Mouse (Mus musculus) kidney, adult 2 months (tissue): Measurements from ENCODE around the gene Scml4. TPM values are rescaled to one million over a fixed set of nuclear protein-coding genes. Genes with fewer than 3 reads are reported as not detected.

ENCODE experiments used
- DNase-seq: peaks from one replicate; pipeline ENCODE4 v3.0.0; 2021
- H3K27ac ChIP-seq: fragments of 200-500 bp; 2 replicates; pipeline ENCODE4 v1.5.1; 2012; ENCODE audit warnings: low read depth, low read length, control low read depth, inconsistent platforms; ENCODE audit not compliant: insufficient read depth
- H3K27me3 ChIP-seq: fragments of 200-500 bp; replicated peaks from 2 replicates; pipeline ENCODE4 v1.6.1; 2012; ENCODE audit warnings: mild to moderate bottlenecking, moderate library complexity, low read length, inconsistent platforms; ENCODE audit not compliant: control insufficient read depth, insufficient read depth
- H3K36me3 ChIP-seq: fragments of 200-500 bp; 2 replicates; pipeline ENCODE4 v1.6.1; 2012; ENCODE audit warnings: mild to moderate bottlenecking, moderate library complexity, low read length, inconsistent platforms; ENCODE audit not compliant: control insufficient read depth, insufficient read depth
- H3K4me1 ChIP-seq: fragments of 200-500 bp; 2 replicates; pipeline ENCODE4 v1.6.1; 2011; ENCODE audit warnings: low read length; ENCODE audit not compliant: control insufficient read depth, insufficient read depth
- H3K4me3 ChIP-seq: fragments of 200-500 bp; 2 replicates; pipeline ENCODE4 v1.5.1; 2011; ENCODE audit warnings: mild to moderate bottlenecking, low read depth, low read length, control low read depth; ENCODE audit not compliant: insufficient read depth
- CTCF ChIP-seq: fragments of 200-500 bp; conservative IDR thresholded peaks from 2 replicates; pipeline ENCODE4 v1.5.1; 2011; ENCODE audit warnings: low read depth, mild to moderate bottlenecking, control low read depth, low read length, moderate library complexity, mixed read lengths; ENCODE audit not compliant: insufficient read depth, insufficient read length
- POLR2A ChIP-seq: fragments of 200-500 bp; IDR thresholded peaks from one replicate; pipeline ENCODE4 v1.6.1; 2011; ENCODE audit warnings: low read depth, low read length, control low read depth
- WGBS: fragments of 180-500 bp; shearing (Covaris S2); methylation state at CpG from one replicate; pipeline ENCODE4 v1.1.7; 2018; 5-methylcytosine and 5-hydroxymethylcytosine counted together
- polyA plus RNA-seq: library from polyadenylated mRNA; depleted of rRNA; stranded (reverse); fragments of >200 nt; gene quantifications from 2 replicates; pipeline ENCODE4 v1.2.3, GENCODE M21; 2012

The Scml4 gene
- polyA plus RNA-seq, 1 experiment = 2.2 TPM

DNA sequence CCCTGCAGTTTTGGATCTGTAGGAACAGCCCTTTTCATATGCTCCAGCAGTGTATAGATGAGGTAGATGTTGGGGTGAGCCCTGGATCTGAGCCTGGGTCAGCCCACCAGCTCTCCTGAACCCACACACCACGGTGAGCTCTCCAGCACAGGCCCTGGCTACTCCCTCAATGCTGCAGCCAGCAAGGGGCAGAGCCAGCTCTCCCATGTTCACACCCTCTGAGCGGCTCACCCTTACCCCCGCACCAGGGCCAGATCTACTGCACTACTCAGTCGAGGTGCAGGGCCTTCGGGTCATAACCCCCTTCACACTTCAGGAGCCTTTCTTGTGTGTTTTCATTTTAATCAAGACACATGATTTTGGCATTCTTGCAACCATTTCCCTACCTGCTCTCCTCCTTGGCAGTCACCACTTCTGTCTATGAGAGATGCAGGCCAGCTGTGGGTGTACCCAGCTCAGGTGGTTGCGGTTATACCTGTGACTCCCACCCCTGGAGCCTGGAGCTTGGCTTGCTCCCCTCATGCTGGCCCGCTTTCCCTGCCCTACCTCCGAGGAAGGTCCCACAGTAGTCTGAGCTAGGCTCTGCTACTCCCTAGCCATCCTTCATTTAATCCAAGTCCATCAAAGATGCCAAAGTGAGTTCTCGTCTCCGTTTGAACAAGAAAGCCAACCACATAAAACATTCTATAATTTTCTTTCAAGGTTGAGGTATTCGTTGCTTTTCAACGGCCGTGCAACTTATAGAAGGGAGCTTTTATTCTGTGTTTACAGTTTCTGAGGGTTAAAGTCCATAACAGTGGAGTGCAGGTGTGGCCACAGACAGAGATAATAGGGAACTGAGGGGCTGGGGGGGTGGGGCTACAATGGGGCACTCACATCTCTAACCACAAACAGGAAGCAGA, 11.7 kb upstream of the Scml4 start:
- WGBS = 80% methylated on average over 13 of the region's 13 CpGs
- no peaks in the 10 kb centered on the region for H3K36me3 ChIP-seq
- no peaks in the 10 kb centered on the region for H3K4me1 ChIP-seq
- TF ChIP-seq POLR2A (no peak), CTCF (no peak)
- no peaks in the 10 kb centered on the region for H3K27me3 ChIP-seq
- DNase-seq = no peak
- no peak overlapping the region for H3K27ac ChIP-seq
- H3K4me3 ChIP-seq = no peak overlapping the region

DNA sequence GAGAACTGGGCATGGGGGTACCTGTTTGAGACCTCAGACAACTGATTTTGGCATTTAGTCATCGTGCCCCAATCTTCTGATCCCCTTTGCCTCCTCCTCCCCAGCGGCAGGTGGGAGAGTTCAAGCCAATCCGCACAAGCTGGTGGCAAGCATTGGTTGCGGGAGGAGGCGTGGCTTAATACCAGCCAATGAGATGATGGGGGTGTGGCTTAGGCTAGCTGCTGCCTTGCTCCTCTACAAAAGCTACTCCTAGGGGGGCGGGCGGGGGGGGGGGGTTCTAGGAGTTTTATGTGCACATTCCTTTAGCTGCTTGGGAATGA, 11.1 kb upstream of the Scml4 start:
- no peak for DNase-seq
- H3K36me3 ChIP-seq = no peaks in the 10 kb centered on the region
- H3K27ac ChIP-seq = no peak overlapping the region
- H3K27me3 ChIP-seq = no peaks in the 10 kb centered on the region
- 91% methylated on average over 7 of the region's 7 CpGs for WGBS
- H3K4me1 ChIP-seq = no peaks in the 10 kb centered on the region
- TF ChIP-seq POLR2A = no peak
- TF ChIP-seq CTCF = no peak
- no peak overlapping the region for H3K4me3 ChIP-seq

GRCm38 (mm10) chr10:42854838-42855237, 5.3 kb upstream of the Scml4 start:
- Histone ChIP-seq H3K4me1 (no peaks in the 10 kb centered on the region), H3K27me3 (no peaks in the 10 kb centered on the region), H3K36me3 (no peaks in the 10 kb centered on the region), H3K4me3 (no peak overlapping the region), H3K27ac (no peak overlapping the region)
- DNase-seq = no peak
- TF ChIP-seq POLR2A (no peak), CTCF (no peak)
- WGBS = 70% methylated on average over 4 of the region's 4 CpGs

GRCm38 (mm10) chr10:42855250-42855649, 4.9 kb upstream of the Scml4 start:
- no peak overlapping the region for H3K27ac ChIP-seq
- H3K27me3 ChIP-seq = no peaks in the 10 kb centered on the region
- TF ChIP-seq POLR2A = no peak
- no peak for TF ChIP-seq CTCF
- no peak overlapping the region for H3K4me3 ChIP-seq
- no peaks in the 10 kb centered on the region for H3K4me1 ChIP-seq
- peak; percentile 60 for DNase-seq
- WGBS = 46% methylated on average over 5 of the region's 5 CpGs
- H3K36me3 ChIP-seq = no peaks in the 10 kb centered on the region

GRCm38 (mm10) chr10:42856574-42856973, 3.6 kb upstream of the Scml4 start:
- WGBS = 96% methylated on average over 9 of the region's 9 CpGs
- Histone ChIP-seq H3K27ac (no peak overlapping the region), H3K27me3 (no peaks in the 10 kb centered on the region), H3K4me1 (0 out of 2 replicates have a peak, but pooled peaks cover 2% of the 10 kb centered on the region), H3K4me3 (no peak overlapping the region), H3K36me3 (no peaks in the 10 kb centered on the region)
- DNase-seq = no peak
- TF ChIP-seq POLR2A (no peak), CTCF (no peak)

DNA sequence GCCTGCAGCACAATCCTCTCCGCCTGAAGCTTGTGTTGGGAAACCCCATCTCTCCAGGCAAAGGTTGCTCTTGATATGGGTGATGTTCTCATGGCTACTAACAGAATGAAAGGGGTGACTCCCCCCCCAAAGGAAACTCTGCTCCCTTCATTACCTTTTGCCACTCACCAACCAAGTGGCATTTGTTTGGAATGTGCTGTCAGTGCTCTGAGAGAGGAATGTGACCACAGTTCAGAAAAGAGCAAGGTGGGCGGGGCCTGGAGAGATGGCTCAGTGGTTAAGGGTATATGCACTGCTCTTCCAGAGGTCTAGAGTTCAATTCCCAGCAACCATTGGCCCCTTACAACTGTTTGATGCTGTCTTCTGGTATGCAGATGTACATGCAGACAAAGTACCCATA, 3.1 kb upstream of the Scml4 start:
- Histone ChIP-seq H3K36me3 (no peaks in the 10 kb centered on the region), H3K27ac (no peak overlapping the region), H3K27me3 (no peaks in the 10 kb centered on the region), H3K4me1 (0 out of 2 replicates have a peak, but pooled peaks cover 2% of the 10 kb centered on the region), H3K4me3 (no peak overlapping the region)
- TF ChIP-seq POLR2A = no peak
- no peak for TF ChIP-seq CTCF
- WGBS = 96% methylated on average over 2 of the region's 2 CpGs
- no peak for DNase-seq

GRCm38 (mm10) chr10:42859781-42860158, 400 bp upstream of the Scml4 start:
- Histone ChIP-seq H3K36me3 (no peaks in the 10 kb centered on the region), H3K4me3 (no peak overlapping the region), H3K4me1 (0 out of 2 replicates have a peak, but pooled peaks cover 2% of the 10 kb centered on the region), H3K27me3 (no peaks in the 10 kb centered on the region), H3K27ac (no peak overlapping the region)
- no peak for TF ChIP-seq CTCF
- no peak for TF ChIP-seq POLR2A
- WGBS = 74% methylated on average over 2 of the region's 2 CpGs
- DNase-seq = no peak
